Mouse (Mus musculus) embryonic fibroblast, embryonic 13.5 days (primary cell): ENCODE measurements around the gene Pitx3. TPM values are rescaled to one million over a fixed set of nuclear protein-coding genes. Genes with fewer than 3 reads are reported as not detected.
"Not testable (repeated sequence)": the region's sequence is repeated elsewhere in the genome, so short reads cannot be mapped to it uniquely, and the experiment has no call there.

ENCODE experiments used
- H3K27ac ChIP-seq: 2 replicates; pipeline ENCODE4 v1.5.1; 2012; ENCODE audit warnings: low read length, control low read depth, inconsistent platforms; ENCODE audit not compliant: insufficient read depth
- H3K4me1 ChIP-seq: 2 replicates; pipeline ENCODE4 v1.6.1; 2011; ENCODE audit warnings: low read length; ENCODE audit not compliant: control insufficient read depth, insufficient read depth
- H3K4me3 ChIP-seq: 2 replicates; pipeline ENCODE4 v1.5.1; 2011; ENCODE audit warnings: mild to moderate bottlenecking, control low read depth, low read length; ENCODE audit not compliant: insufficient read depth
- CTCF ChIP-seq: IDR thresholded peaks from 2 replicates; pipeline ENCODE4 v1.5.1; 2011; ENCODE audit warnings: mild to moderate bottlenecking, control low read depth, low read length, moderate library complexity, borderline replicate concordance; ENCODE audit not compliant: insufficient read depth
- POLR2A ChIP-seq: IDR thresholded peaks from 2 replicates; pipeline ENCODE4 v1.6.1; 2011; ENCODE audit warnings: low read depth, mild to moderate bottlenecking, control low read depth, low read length, moderate library complexity
- polyA plus RNA-seq: library from polyadenylated mRNA; stranded (reverse); fragments of >200 nt; gene quantifications from 2 replicates; pipeline ENCODE4 v1.2.4, GENCODE M21; 2011; ENCODE audit warnings: low read depth; ENCODE audit not compliant: missing spikeins, insufficient read length

Pitx3 gene
- not detected in 2 replicates for polyA plus RNA-seq

GRCm38 (mm10) chr19:46147511-46148371, at the start of gene Pitx3:
TSS of gene Pitx3 (minus strand) at chr19:46148326.
- TF ChIP-seq CTCF, result no peak
- TF ChIP-seq POLR2A, result no peak

GRCm38 (mm10) chr19:46187203-46187602, 39.1 kb upstream of the Pitx3 start:
- no peak overlapping the region for H3K27ac ChIP-seq
- H3K4me1 ChIP-seq, result peaks cover 5% of the 10 kb centered on the region
- no peak overlapping the region for H3K4me3 ChIP-seq
- TF ChIP-seq POLR2A (no peak), CTCF (no peak)

More at GRCm38 (mm10) chr19:46147511-46148371, at the start of gene Pitx3:
- peak within 1 kb of the TSS; percentile 50 for H3K4me3 ChIP-seq
- no peaks in the 10 kb centered on the region for H3K4me1 ChIP-seq
- no peak within 1 kb of the TSS for H3K27ac ChIP-seq

GRCm38 (mm10) chr19:46186611-46187010, 38.5 kb upstream of the Pitx3 start:
- TF ChIP-seq CTCF, result no peak
- TF ChIP-seq POLR2A, result no peak
- Histone ChIP-seq H3K4me3 (no peak overlapping the region), H3K27ac (no peak overlapping the region), H3K4me1 (peaks cover 5% of the 10 kb centered on the region)

GRCm38 (mm10) chr19:46182241-46182640, 34.1 kb upstream of the Pitx3 start:
- H3K4me3 ChIP-seq, result no peak overlapping the region
- peaks cover 2% of the 10 kb centered on the region; the same call in 1 of the 2 replicates for H3K4me1 ChIP-seq
- TF ChIP-seq CTCF, result no peak
- TF ChIP-seq POLR2A, result no peak
- H3K27ac ChIP-seq, result no peak overlapping the region

- no peak overlapping the region for H3K27ac ChIP-seq
- H3K4me1 ChIP-seq, result no peaks in the 10 kb centered on the region
- H3K4me3 ChIP-seq, result no peak overlapping the region
- no peak for TF ChIP-seq CTCF
- no peak for TF ChIP-seq POLR2A
Observed at GRCm38 (mm10) chr19:46180274-46180673, 32.1 kb upstream of the Pitx3 start.

- Histone ChIP-seq H3K4me1 (peaks cover 3% of the 10 kb centered on the region; the same call in 1 of the 2 replicates), H3K4me3 (no peak overlapping the region), H3K27ac (no peak overlapping the region)
- TF ChIP-seq POLR2A (no peak), CTCF (no peak)
Observed at GRCm38 (mm10) chr19:46177046-46177445, 28.9 kb upstream of the Pitx3 start.

GRCm38 (mm10) chr19:46175173-46175572, 27.0 kb upstream of the Pitx3 start:
- Histone ChIP-seq H3K27ac (no peak overlapping the region), H3K4me1 (peaks cover 5% of the 10 kb centered on the region), H3K4me3 (no peak overlapping the region)
- TF ChIP-seq POLR2A, result no peak
- no peak for TF ChIP-seq CTCF

- TF ChIP-seq CTCF (no peak), POLR2A (no peak)
- peaks cover 5% of the 10 kb centered on the region for H3K4me1 ChIP-seq
- H3K27ac ChIP-seq, result peak overlapping the region; percentile 60
- H3K4me3 ChIP-seq, result no peak overlapping the region
Observed at GRCm38 (mm10) chr19:46172541-46172940, 24.4 kb upstream of the Pitx3 start.

- Histone ChIP-seq H3K4me3 (no peak overlapping the region), H3K4me1 (peaks cover 5% of the 10 kb centered on the region), H3K27ac (no peak overlapping the region)
- TF ChIP-seq POLR2A (no peak), CTCF (no peak)
Observed at GRCm38 (mm10) chr19:46169913-46170312, 21.8 kb upstream of the Pitx3 start.

- Histone ChIP-seq H3K4me3 (no peak overlapping the region), H3K4me1 (peaks cover 5% of the 10 kb centered on the region), H3K27ac (no peak overlapping the region)
- no peak for TF ChIP-seq CTCF
- TF ChIP-seq POLR2A, result no peak
Observed at GRCm38 (mm10) chr19:46169396-46169795, 21.3 kb upstream of the Pitx3 start.

- H3K4me3 ChIP-seq, H3K4me1 ChIP-seq, H3K27ac ChIP-seq: not testable (repeated sequence)
Observed at GRCm38 (mm10) chr19:46167169-46167568, 19.0 kb upstream of the Pitx3 start.
